Mouse (Mus musculus) mesoderm, embryonic 11.5 days (tissue): Measurements from ENCODE around the gene Palm2.

Experiments used
- DNase-seq: peaks from one replicate; pipeline ENCODE4 v3.0.0-alpha.2; 2012; ENCODE audit warnings: low read depth, low spot score

The Palm2 gene

DNA sequence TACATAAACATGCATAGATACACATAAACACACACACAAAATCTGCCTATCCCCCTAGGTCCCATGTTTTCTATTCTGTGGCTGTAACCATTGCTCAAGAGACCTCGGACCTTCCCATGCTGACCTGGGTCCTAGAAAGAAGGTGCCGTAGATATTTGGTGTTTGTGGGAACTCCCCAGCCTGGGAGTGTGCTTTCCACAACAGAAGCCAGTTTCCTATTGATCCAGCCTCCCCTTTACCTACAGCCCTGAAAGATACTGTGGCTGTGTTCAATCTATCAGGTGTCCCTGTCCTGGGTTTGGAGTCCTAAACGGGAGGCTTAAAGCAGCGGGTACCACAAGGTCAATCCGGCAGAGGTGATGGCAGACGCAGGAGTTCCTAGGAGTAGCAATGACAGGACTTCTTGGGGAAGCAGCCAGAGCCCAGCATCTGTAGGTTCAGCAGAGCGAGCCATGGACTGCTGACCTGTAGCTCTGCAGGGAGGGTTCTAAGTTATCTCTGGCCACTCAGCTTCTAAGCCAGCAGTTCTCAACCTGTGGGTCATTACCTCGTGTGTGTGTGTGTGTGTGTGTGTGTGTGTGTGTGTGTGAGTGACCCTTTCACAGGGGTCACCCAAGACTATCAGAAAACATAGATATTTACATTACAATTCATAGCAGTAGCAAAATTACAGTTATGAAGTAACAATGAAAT, 79.3 kb downstream of the Palm2 start:
- DNase-seq = no peak

DNA sequence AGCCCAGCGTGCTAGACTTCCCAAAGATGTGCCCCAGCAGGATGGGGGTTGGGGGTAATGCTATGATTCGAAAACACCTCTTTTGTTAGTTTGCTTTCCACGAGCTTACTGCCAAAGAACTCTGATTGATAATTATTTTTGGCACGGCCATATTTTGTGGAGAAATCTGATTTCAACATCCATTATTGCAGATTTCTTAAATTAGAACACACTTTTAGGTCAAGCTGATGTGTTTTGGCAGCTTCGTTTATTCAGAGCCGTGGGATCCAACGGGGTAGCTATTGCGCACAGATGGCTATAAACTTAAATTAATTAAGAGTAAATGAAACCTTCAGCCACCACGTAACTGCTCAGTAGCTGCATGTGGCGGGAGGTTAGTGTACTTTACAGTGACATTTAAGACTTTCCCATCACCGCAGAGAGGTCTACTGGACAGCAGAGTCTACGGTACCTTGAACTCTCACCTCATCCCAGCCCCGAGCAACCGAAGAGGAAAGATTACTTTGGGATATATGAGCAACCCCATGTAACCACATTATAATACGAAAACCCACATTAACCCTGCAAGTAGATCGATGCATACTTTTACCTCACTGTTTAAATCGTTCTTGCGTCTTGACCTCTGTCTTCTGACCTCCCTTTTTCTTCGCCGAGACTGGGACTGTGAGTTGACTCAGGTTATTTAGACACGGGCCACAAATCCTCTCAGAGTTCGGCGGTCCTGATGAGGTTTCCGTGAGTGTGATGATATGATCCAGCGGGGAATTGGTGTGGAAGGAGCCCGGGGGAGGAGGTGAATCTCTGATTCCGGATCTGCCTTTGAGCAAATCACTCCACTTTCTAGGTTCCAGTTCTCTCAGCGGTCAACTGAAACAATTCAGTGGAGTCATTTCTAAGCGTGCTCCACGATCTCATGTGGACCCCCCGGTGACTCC, 80.2 kb downstream of the Palm2 start:
- DNase-seq = no peak

DNA sequence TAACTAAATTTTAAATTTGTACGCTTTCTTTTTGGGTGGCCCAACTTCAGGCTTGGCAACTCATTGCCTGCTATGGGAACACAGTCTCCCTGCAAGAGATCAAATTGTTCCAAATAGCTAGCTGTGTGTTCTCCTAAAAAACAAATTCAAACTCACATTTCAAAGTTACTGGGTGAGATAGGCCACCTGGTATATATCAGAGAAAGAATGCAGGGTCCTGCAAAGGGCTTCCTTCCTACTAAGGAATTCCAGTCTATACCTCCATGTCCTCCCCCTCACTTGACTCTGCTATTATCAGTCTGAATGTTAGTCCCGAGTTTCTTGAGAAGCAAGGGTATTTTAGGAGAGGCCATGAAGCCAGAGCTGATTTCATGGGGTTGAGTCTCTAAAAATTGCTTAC, 81.3 kb downstream of the Palm2 start:
- no peak for DNase-seq

DNA sequence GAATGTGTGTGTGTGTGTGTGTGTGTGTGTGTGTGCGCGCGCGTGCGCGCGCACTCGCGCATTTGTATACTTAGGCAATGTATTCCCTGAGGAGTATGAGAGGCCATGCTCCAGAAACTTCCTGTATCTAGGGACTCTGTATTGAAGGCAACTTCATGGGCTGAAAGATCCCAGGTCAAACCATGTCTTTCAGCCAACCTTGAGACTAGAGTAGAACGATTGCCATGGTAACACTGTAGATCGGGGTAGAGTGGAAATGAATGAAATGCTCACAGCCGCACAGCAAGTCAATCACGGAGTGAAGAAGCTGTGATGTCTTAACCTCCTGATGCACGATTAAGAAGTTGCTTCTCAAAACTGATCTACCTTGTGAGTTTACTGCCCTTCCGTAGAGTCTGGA, 89.4 kb downstream of the Palm2 start:
- DNase-seq = no peak

DNA sequence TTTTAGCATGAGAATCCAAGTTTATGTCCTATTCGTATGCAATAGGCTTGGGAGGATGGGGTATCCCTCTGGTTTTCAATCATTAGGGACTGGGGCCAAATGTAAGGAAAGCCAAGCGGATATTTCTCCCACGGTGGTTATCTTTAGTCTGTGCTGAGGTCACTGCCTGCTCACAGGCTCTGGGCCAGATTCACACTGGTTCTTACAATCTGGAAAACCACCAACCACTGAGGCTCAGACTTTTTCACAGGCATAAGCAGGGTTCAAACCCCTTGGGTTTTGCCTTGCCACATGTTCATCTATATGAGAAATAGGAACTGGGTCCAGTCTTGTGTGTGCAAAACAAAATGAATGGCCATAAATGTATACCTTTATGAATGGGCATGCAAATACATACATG, 90.4 kb downstream of the Palm2 start:
- DNase-seq = no peak

DNA sequence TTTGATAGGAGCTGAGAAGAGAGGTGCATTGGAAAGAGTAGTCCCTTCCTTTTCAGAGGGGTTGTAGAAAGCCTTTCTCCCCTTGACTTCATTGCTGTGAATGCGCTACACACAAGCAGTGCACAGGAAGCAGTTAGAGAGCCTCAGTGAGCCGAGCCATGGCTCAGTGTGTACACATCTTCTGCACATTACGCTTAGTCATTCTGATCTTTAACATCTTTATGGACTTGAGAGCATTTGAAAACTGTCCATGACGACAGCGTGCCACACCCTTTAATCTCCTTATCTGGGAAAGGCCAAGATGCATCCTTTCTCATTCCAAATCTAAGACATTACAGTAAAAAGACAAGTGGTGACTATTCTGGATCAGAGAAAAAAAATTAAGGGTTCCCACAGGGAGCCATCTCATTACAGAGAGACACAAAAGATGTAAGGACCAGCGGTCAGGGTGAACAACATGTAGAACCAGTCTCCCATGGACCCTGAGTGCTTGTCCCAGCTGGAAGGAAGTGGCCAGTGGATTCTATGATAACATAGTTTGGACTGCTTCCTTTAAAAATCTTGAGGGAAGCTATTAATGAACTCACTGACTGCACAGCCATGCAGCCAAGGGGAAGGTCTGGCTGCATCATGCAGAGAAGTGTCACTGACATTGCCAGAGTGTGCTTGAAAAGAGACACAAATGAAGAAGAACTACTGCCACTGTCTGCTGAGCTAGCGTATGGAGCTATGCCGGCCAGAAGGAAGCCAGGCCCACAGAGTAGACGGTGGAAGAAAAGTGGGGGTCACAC, 91.4 kb downstream of the Palm2 start:
- DNase-seq = no peak

DNA sequence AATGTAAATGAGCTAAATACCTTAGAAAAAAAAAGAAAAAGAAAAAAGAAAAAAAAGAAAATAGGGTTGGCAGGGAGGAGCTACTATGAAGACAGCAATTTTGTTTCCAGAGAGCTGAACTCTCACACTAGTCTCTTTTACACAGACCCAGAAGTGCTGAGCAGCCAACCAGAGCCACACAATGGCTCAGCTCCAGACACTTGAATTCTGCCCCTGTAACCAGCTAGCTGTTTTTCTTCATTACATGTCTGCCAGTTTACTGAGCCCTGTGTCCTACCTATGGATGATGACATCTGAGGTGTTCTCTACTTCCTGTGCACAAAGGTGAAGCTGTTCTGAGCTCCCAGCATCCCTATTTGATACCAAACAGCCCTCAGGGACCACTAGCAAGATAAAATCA, 94.2 kb downstream of the Palm2 start:
- no peak for DNase-seq

DNA sequence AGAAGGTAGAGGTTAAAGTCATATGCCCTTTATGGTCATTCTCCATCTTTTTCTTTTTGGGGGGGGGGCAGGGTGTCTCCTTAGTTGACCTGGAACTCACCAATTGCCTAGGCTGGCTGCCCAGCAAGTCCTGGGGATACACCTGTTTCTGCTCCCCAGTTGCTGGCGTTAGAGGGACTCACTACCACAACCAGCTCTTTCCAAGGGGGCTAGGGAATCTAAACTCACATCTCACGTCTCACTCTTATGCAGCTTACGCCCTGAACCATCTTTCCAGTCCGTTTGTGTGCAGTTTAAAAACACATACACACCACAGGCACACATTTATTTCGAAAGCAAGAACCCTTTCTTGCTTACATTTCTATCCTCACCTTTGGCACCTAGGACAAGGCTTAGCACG, 99.6 kb downstream of the Palm2 start:
- DNase-seq = no peak

DNA sequence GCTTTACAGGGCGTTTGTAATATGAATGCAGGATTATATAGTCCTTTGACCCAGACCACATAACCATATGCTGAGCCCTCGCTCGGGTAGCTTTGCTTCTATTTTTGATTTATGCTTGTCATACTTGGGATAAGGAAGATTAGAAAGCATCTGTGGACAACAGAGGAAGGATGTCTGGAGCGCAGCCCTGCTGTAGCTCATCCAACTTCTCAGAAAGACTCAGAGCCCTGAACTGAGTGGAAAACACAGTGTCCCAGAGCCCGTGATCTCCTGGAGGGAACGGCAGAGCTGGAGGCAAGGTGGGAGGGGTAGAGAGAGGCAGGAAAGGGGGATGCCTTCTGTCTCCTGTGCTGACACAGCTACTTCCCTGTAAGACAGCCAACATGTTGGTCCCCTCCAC, 100.2 kb downstream of the Palm2 start:
- no peak for DNase-seq

DNA sequence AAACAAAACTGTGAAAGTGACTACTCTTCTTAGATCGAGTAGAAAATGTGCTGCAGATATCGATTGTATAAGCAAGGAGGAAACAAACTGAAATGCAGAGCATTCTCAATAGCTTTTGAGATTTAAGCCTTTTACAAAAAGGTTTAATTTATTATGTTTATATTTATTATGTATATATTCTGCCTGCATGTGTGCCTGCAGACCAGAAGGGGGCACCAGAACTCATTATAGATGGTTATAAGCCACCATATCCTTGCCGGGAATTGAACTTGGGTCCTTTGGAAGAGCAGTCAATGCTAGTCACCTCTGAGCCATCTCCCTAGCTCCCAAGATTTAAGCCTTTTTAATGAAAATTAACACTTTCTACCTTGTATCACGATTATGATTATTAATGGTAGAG, 101.0 kb downstream of the Palm2 start:
- no peak for DNase-seq

DNA sequence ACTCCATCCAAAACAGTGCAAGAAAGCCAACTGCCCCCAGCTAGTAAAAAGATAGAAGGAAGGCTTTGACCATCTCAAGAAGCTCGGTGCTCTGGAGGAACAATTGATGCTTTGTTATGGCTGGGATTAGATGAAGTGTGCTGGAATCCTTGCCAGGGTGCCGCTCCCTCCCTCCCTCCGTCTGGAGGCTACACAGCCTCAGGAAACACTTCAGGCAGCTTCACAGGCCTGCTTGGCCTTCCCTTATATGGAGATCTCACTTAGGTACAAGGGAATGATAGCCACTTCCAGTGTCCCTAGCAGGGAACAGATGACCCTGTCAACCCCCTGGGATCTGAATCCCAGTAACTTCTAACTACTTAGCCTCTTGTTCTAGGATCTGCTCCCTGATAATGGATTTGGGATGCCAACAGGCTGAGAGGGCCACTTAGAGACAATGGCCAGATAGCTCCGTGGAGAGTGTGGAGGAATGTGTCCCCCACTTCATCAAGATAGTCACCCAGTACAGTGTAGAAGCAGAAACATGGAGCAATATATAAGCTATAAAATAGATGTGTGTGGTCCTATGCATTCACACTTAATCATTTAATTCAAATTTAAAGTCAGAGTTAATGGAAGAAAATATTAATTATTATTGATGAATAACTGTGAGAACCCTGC, 104.1 kb downstream of the Palm2 start:
- no peak for DNase-seq

DNA sequence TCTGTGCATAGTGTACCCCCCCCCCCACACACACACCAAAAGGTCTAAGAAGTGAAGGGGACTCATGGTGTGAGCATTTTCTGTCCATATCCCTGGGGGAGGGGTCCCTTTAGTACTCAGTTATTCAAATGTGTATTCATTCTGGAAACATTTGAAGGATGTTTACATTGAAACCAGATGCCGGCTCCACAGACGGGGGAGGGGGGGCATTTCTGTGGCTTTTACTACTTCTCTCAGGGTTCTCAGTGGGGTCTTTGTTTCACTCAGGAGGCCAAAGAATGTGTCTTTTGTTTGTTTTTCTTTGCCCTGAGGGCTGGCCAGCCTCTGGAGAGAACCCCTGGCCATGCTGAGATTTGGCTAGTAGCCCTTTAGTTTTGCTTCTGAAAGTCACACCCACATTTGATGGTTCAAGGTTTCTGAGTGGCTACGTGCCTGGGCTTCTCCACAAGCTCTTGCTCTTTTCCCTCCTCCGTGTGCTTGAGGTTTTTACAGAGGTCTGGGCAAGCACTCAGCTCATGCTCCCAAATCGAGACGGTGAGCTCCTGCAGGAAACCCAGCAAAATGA, 109.7 kb downstream of the Palm2 start:
- DNase-seq = peak; percentile 82

DNA sequence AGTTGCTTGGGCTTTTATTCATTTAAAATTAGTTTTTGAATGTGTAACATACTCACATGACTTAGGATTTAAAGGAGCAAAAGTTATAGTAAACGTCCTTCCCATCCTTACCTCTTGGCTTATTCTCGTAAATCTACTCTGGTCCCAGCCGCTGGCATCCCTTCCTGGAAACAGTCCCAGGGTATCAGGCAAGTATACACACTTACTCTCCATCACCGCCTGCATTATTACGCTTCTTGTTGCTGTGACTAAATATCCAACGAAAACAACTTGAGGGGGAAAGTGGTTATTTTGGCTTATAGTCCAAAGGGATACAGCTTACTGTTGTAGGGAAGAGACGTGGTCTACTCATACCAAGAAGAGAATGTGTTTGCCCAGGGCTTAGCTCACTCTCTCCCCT, 113.7 kb downstream of the Palm2 start:
- DNase-seq = no peak

DNA sequence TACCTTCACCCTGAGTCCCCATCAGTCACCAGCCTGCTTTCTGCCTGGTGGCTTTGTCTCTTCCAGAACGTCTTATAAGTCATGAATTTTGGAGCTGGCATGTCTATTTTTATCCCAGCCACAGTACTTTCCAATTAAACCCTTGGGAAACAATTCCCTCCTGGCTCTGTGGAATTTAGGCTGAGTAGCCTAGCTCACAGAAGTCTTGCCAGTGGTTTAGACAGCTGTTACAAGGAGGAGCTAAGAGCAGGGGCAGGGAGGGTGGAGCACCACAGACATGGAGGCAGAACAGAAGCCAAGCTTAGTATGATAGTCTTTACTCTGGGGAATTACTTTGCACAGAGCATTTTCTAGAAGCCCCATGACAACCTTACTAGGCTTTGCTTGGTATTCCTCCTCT, 116.2 kb downstream of the Palm2 start:
- no peak for DNase-seq

DNA sequence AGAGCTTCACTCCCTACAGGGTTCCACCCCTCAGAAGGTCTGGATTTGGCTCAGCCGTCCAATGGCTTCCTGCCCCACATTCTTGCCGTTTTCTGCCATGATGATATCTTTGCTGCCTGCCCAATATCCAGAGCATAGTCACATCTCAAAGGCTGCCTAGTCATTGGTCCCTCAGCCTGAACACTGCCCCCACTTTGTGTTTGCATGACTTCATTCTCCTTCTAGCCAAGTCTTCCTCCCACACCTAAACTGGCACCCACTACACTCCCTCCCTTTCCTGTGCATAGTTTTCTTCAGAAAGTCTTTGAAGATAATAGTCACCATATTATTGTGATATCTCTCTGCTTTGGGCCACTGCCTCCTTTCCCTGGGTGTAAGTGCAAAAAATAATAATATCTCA, 123.1 kb downstream of the Palm2 start:
- DNase-seq = no peak

DNA sequence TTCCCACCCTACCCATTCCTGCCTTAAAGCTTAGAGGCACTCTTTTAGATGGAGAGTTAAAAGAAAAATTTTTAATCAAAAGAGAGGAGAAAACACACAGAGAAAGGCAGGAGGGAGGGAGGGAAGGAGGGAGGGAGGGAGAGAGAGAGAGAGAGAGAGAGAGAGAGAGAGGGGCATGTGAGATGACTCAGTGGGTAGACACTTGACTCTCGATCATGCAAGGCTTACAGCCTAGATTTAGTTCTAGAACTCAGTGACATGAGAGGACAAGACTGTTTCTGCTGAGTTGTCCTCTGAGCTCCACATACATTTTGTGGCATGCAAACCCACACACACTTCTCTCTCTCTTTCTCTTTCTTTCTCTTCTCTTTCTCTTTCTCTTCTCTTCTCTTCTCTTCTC, 125.4 kb downstream of the Palm2 start:
- DNase-seq = no peak

DNA sequence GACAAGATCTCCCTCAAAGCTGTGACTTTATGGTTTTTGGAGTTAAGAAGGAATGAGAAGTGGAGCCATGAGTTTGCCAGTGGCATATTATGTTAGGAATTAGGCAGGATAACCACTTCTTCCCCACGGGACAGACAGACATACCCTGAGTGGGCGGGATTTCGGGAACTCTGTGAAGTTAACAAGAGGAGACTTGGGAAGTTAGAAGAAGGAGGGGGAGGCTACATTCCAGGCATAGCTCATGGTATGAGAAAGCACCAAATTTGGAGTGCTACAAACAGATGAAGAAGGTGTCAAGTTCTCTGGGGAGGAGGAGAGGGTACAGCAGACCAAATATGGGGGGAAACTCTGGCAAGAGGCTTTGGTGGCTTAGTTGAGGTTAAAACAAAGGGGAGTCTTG, 126.0 kb downstream of the Palm2 start:
- peak; percentile 39 for DNase-seq

DNA sequence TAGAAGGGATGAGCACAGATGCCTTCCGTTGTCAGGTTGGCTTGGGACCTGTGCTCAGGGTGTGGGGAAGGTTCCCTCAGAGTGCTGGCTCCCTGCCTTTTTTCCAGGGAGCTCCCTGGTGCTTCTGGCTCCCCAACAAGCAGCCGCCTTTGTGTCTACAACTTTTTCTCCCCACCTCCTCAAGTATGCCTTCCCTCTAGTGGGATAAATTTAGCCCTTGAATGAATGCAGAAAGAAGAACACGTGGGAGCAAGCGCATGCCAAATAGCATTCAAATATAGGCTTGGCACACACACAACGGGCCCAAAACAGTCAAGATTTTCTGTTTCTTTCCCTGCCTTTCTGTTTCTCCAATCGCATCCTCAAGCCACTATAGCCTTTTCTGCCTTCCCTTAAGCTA, 127.0 kb downstream of the Palm2 start:
- no peak for DNase-seq

DNA sequence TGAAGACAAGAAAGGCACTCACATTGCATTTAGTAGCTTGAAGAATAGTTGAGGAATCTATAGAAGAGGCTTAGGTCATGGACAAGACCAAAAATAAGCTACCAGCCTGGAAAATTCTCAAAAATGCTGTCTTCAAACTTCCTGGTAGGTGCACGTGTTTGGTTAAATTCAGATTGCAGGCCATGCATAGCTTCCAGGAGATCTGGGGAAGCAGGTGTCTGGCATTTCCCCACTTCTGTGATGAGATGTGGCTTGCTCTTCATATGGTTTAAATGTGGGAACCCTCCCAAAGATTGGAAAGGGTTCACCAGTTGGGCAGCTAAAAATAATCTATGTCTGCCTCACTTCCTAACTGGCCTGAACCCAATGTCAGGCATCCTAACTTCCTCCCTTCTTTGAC, 131.2 kb downstream of the Palm2 start:
- DNase-seq = no peak

DNA sequence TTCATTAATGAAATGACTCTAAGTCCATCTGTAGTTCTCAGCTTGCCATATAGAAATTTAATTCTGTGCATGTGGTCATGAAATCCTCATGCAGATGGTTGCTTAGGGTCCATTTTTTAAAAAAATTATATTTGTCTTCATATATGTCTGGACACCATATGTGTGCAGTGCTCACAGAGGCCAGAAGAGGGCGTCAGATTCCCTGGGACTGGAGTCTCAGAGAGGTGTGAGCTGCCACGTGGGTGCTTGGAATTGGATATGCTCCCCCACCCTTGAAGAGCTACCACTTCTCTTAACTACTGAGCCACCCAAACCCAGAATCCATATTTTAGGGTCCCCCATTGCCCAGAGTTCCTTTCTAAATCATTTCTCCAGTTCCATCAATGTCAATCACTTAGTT, 131.8 kb downstream of the Palm2 start:
- no peak for DNase-seq

DNA sequence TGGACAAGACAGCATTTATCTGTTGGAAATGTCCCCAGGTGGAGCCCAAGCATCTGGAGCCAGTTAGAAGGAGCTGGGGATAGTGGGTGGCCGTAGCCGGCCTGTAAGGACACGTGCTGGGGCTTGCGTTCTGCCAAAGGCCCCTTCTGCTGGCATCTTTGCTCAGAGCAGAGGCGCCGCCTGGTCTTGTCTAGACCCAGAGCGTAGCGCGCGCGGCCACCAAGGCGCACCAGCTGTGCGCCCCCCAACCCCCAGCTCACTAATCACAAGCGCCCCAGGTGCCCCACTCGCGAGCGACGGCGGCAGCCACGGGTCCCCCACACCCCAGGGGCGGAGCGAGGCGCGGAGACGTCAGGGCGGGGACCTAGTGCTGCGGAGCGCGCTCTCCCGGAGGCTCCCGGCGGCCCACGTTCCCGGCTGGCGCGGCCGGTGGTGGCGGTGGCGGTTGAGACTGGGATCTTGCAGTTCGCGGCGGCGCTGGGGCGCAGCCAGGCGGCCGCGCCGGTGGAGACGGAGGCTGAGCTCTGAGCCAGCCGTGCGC, 133.7 kb downstream of the Palm2 start, which contains the start of gene Pakap:
TSS of gene Pakap (plus strand) at position 514 of the 541 bp plus-strand sequence.
- peak; percentile 66 for DNase-seq
